Mouse (Mus musculus) embryonic facial prominence, embryonic 10.5 days (tissue): ENCODE data around the gene Pgm1. TPM values are rescaled to one million over a fixed set of nuclear protein-coding genes. Genes with fewer than 3 reads are reported as not detected.

Experiments used
- DNase-seq: peaks from one replicate; pipeline ENCODE4 v3.0.0-alpha.2; 2017; ENCODE audit warnings: low spot score
- H3K27ac ChIP-seq: fragments of 300-500 bp; sonication (generic); replicated peaks from 2 replicates; pipeline ENCODE4 v1.5.1; 2016; ENCODE audit warnings: mild to moderate bottlenecking
- H3K27me3 ChIP-seq: fragments of 300-500 bp; sonication (generic); replicated peaks from 2 replicates; pipeline ENCODE4 v1.6.1; 2016; ENCODE audit warnings: low read depth, mild to moderate bottlenecking; ENCODE audit not compliant: poor library complexity, severe bottlenecking
- H3K36me3 ChIP-seq: fragments of 300-500 bp; sonication (generic); replicated peaks from 2 replicates; pipeline ENCODE4 v1.6.1; 2016; ENCODE audit warnings: mild to moderate bottlenecking, moderate library complexity
- H3K4me1 ChIP-seq: fragments of 300-500 bp; sonication (generic); 2 replicates; pipeline ENCODE4 v1.6.1; 2016
- H3K4me3 ChIP-seq: fragments of 300-500 bp; sonication (generic); 2 replicates; pipeline ENCODE4 v1.5.1; 2016; ENCODE audit warnings: mild to moderate bottlenecking, moderate library complexity
- H3K9me3 ChIP-seq: fragments of 300-500 bp; sonication (generic); 2 replicates; pipeline ENCODE4 v1.6.1; 2016; ENCODE audit warnings: mild to moderate bottlenecking
- WGBS: fragments of 180-500 bp; shearing (Covaris S2); methylation state at CpG from one replicate; pipeline ENCODE4 v1.1.7; 2016; 5-methylcytosine and 5-hydroxymethylcytosine counted together
- polyA plus RNA-seq: library from polyadenylated mRNA; unstranded; fragments of >200 nt; fragmentation: Nextera tagmentation; extraction: Ambion mirVana; gene quantifications from 2 replicates; pipeline ENCODE4 v1.2.1, GENCODE M21; 2016

Gene Pgm1
- polyA plus RNA-seq = 62.9 and 77.5 TPM in 2 replicates

DNA sequence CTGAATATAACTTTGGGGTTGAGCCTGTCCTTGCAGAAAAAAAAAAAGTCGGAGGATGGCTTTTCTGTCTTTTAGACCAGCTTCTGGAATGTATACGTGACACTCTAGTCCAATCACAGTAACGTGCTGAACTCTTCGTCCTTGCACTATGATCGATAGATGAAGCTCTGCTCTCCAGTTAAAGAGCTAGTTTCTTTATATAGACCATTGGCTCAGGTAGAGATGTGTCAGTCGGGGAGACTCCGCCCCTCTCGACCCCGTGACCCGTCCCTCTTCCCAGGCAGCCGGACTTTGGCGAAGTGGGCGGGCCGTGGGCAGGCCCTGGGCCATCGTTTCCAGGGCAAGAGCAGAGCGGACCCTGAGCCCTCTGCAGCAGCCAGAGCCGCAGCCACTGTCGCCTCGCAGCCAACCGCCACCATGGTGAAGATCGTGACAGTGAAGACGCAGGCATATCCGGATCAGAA is at the start of gene Pgm1:
TSS of gene Pgm1 (plus strand) at position 266 of the 464 bp plus-strand sequence.
- peak within 1 kb of the TSS; percentile 78 for H3K4me3 ChIP-seq
- DNase-seq = peak; percentile 85
- 6% methylated on average over 23 of the region's 23 CpGs for WGBS
- H3K4me1 ChIP-seq = peaks cover 27% of the 10 kb centered on the region
- 0 out of 2 replicates have a peak, but pooled peaks cover 4% of the 10 kb centered on the region for H3K27me3 ChIP-seq
- H3K9me3 ChIP-seq = no peaks in the 10 kb centered on the region
- no peaks in the 10 kb centered on the region for H3K36me3 ChIP-seq
- peak within 1 kb of the TSS; percentile 88 for H3K27ac ChIP-seq

DNA sequence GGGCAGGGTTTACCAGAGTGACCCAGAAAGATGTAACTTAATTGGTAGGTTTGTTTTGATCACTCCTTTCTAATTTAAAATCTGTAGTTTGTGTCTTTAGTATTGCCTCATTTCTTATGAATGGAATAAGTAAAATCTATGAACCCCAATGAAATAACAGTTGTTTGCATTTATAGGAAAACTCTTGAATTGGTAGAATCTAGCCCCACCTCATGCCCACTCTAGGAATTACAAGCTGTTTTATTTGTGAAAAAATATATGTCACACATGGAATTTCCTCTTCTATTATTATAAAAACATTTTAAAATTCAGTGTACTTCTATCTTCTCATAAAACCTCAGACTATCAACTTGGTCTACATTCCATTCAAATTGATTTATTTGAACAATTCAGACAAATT is 47.3 kb upstream of the Pgm1 start:
- Histone ChIP-seq H3K27me3 (no peaks in the 10 kb centered on the region), H3K4me3 (no peak overlapping the region)
- DNase-seq = no peak

DNA sequence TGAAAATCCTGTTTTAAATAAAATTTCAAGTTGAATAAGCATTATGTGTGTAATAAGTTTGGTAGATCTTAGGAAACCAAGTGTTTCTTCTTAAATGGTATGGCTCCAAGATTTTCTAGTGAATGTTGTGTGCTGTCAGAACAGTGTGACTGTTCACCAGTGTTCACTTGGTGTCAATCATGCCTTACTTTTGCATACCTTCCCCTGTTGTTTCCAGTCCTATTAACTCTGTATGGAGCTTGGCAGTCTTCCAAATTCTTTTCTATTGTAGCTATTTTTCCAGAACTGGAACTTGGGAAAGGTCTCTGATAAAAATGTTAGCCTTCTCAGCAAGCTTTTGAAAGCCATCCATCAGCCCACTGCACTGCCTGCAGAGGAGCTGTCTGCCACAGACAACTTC is 46.8 kb upstream of the Pgm1 start:
- H3K9me3 ChIP-seq = no peaks in the 10 kb centered on the region
- no peak overlapping the region for H3K27ac ChIP-seq
- H3K36me3 ChIP-seq = no peaks in the 10 kb centered on the region; the same call in 1 of the 2 replicates
- DNase-seq = no peak
- H3K27me3 ChIP-seq = no peaks in the 10 kb centered on the region
- no peaks in the 10 kb centered on the region for H3K4me1 ChIP-seq
- H3K4me3 ChIP-seq = no peak overlapping the region

More for the DNA sequence above, 47.3 kb upstream of the Pgm1 start:
- Histone ChIP-seq H3K9me3 (no peaks in the 10 kb centered on the region), H3K36me3 (no peaks in the 10 kb centered on the region; the same call in 1 of the 2 replicates), H3K4me1 (no peaks in the 10 kb centered on the region), H3K27ac (no peak overlapping the region)

DNA sequence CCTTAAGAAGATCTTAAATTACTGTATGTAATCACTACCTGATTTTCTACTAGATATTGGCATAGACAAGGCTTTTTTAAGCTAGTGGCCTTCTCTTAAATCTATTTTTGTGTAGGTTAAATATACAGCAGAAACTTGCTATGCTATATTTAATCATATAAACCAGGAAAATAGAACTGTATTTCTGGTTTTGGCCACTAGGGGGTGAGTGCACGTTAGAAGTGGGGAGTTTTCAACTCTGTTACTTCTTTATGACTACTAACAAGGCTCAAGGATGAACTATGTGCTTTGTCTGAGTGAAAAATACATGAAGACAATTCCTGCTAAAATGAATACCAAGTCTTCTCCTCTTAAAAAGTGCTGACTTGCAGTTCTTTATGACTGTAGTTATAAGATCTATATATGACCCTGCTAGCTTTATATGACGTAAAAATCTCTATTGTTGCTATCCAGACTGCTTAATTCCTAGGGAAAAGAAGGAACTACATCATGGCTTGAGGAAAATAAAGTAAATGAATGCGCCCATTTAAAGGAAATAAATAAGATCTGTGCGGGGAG is 15.2 kb upstream of the Pgm1 start:
- Histone ChIP-seq H3K4me1 (no peaks in the 10 kb centered on the region), H3K9me3 (no peaks in the 10 kb centered on the region), H3K4me3 (no peak overlapping the region), H3K36me3 (peaks cover 4% of the 10 kb centered on the region; the same call in 1 of the 2 replicates), H3K27ac (no peak overlapping the region), H3K27me3 (no peaks in the 10 kb centered on the region)
- WGBS = 67% methylated on average over 4 of the region's 4 CpGs
- no peak for DNase-seq

DNA sequence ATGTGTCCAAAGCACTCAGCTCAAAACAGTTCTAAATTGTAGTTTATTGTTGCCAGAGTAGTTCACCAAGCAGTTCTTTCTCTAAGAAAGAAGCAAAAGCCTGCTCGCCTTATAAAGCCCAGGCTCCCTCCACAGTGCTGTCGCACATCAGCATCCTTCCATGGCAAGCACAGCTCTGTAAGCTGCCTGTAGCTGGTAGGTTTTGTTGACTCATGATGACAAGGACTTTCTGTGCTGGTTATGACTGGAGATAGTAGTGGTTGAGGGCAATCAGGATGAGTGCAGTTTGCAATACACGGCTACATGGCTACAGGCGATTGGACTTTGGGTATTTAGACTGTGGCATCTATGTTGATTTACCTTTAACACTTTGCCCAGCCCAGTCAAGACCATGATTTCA is 2.8 kb upstream of the Pgm1 start:
- Histone ChIP-seq H3K27ac (no peak overlapping the region), H3K4me3 (no peak overlapping the region), H3K4me1 (peaks cover 23% of the 10 kb centered on the region), H3K9me3 (no peaks in the 10 kb centered on the region), H3K36me3 (no peaks in the 10 kb centered on the region), H3K27me3 (0 out of 2 replicates have a peak, but pooled peaks cover 4% of the 10 kb centered on the region)
- no peak for DNase-seq
- WGBS = 89% methylated on average over 4 of the region's 4 CpGs

DNA sequence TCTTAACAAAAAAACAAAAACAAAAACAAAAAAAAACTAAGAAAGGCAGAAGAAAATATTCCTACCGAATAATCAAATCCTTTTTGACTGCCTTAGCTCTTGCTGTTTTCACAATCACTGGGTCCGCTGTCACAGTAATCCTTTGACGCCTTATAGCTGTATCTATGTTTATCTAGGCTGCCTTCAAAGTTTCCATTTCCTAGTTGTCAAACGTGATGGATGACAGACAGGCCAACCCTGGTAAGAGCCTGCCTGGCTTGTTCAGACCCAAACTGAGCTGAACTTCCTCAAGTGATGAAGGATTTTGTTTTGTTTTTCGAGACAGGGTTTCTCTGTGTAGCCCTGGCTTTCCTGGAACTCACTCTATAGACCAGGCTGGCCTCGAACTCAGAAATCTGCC is 693 bp upstream of the Pgm1 start:
- H3K36me3 ChIP-seq = no peaks in the 10 kb centered on the region
- H3K27ac ChIP-seq = no peak overlapping the region
- H3K4me1 ChIP-seq = peaks cover 27% of the 10 kb centered on the region
- H3K4me3 ChIP-seq = no peak overlapping the region
- H3K27me3 ChIP-seq = 0 out of 2 replicates have a peak, but pooled peaks cover 4% of the 10 kb centered on the region
- WGBS = 74% methylated on average over 6 of the region's 6 CpGs
- no peak for DNase-seq
- no peaks in the 10 kb centered on the region for H3K9me3 ChIP-seq

- Histone ChIP-seq H3K27ac (peak within 1 kb of the TSS; percentile 88), H3K4me1 (peaks cover 27% of the 10 kb centered on the region), H3K27me3 (0 out of 2 replicates have a peak, but pooled peaks cover 4% of the 10 kb centered on the region), H3K36me3 (no peaks in the 10 kb centered on the region), H3K4me3 (peak within 1 kb of the TSS; percentile 78), H3K9me3 (no peaks in the 10 kb centered on the region)
- under 1% methylated on average over 57 of the region's 57 CpGs for WGBS
- DNase-seq = peak; percentile 86
Observed at GRCm38 (mm10) chr4:99929613-99930517, 651 bp downstream of the Pgm1 start, which contains the start of gene Itgb3bp. Itgb3bp (minus strand) TSS chr4:99929813.

- Histone ChIP-seq H3K27ac (no peak overlapping the region), H3K4me1 (peaks cover 27% of the 10 kb centered on the region), H3K36me3 (0 out of 2 replicates have a peak, but pooled peaks cover 4% of the 10 kb centered on the region), H3K9me3 (no peaks in the 10 kb centered on the region), H3K27me3 (0 out of 2 replicates have a peak, but pooled peaks cover 4% of the 10 kb centered on the region), H3K4me3 (peak overlapping the region; percentile 78)
- DNase-seq = no peak
- WGBS = 53% methylated on average over 10 of the region's 10 CpGs
Observed at GRCm38 (mm10) chr4:99930518-99931239, 1.5 kb downstream of the Pgm1 start.

- 65% methylated on average over 11 of the region's 11 CpGs for WGBS
- peaks cover 27% of the 10 kb centered on the region for H3K4me1 ChIP-seq
- no peaks in the 10 kb centered on the region for H3K9me3 ChIP-seq
- DNase-seq = no peak
- no peak overlapping the region for H3K27ac ChIP-seq
- 0 out of 2 replicates have a peak, but pooled peaks cover 4% of the 10 kb centered on the region for H3K36me3 ChIP-seq
- H3K27me3 ChIP-seq = 0 out of 2 replicates have a peak, but pooled peaks cover 4% of the 10 kb centered on the region
- no peak overlapping the region for H3K4me3 ChIP-seq
Observed at GRCm38 (mm10) chr4:99931240-99931580, 2.0 kb downstream of the Pgm1 start.

GRCm38 (mm10) chr4:99931807-99932206 is 2.6 kb downstream of the Pgm1 start:
- Histone ChIP-seq H3K27me3 (0 out of 2 replicates have a peak, but pooled peaks cover 4% of the 10 kb centered on the region), H3K27ac (no peak overlapping the region)
- WGBS = 80% methylated on average over 4 of the region's 4 CpGs

DNA sequence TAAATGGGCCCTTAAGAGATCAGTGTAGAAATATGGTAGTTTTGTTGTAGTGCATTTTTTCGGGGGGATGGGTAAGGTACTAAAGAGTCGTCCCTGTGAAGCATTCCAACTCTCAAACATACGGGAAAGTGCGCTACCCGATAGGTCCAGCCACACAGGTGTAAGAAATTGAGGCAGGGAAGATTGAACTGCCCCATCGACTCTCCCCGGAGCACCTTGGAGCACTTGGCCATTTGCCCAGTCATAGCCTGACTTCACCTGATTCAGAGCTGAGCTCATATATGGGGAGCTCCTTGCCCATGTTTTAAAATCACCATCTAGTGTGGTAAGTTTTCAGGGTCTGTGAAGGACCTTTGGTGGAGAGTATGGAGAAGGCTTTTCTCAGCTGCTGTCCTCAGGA is 5.6 kb downstream of the Pgm1 start:
- Histone ChIP-seq H3K27ac (no peak overlapping the region), H3K9me3 (no peaks in the 10 kb centered on the region), H3K36me3 (0 out of 2 replicates have a peak, but pooled peaks cover 4% of the 10 kb centered on the region), H3K4me1 (peaks cover 26% of the 10 kb centered on the region), H3K4me3 (no peak overlapping the region), H3K27me3 (0 out of 2 replicates have a peak, but pooled peaks cover 4% of the 10 kb centered on the region)
- no peak for DNase-seq
- 92% methylated on average over 7 of the region's 7 CpGs for WGBS

More at GRCm38 (mm10) chr4:99931807-99932206, 2.6 kb downstream of the Pgm1 start:
- no peak overlapping the region for H3K4me3 ChIP-seq
- H3K9me3 ChIP-seq = no peaks in the 10 kb centered on the region
- H3K36me3 ChIP-seq = 0 out of 2 replicates have a peak, but pooled peaks cover 4% of the 10 kb centered on the region
- no peak for DNase-seq
- peaks cover 27% of the 10 kb centered on the region for H3K4me1 ChIP-seq

GRCm38 (mm10) chr4:99936278-99936677 is 7.1 kb downstream of the Pgm1 start:
- no peak overlapping the region for H3K27ac ChIP-seq
- 90% methylated on average over 5 of the region's 5 CpGs for WGBS
- H3K9me3 ChIP-seq = no peaks in the 10 kb centered on the region
- peaks cover 11% of the 10 kb centered on the region for H3K4me1 ChIP-seq
- H3K36me3 ChIP-seq = 0 out of 2 replicates have a peak, but pooled peaks cover 4% of the 10 kb centered on the region
- H3K27me3 ChIP-seq = no peaks in the 10 kb centered on the region
- H3K4me3 ChIP-seq = no peak overlapping the region
- no peak for DNase-seq
